Mouse (Mus musculus) lung, adult 10 weeks (tissue): ENCODE measurements around the gene Gm20737. TPM values are rescaled to one million over a fixed set of nuclear protein-coding genes. Genes with fewer than 3 reads are reported as not detected.

Source experiments
- polyA plus RNA-seq: library from polyadenylated mRNA; stranded (reverse); fragments of 350-450 nt; fragmentation: Illumina TruSeq; extraction: RNeasy Lipid Tissue Mini Kit (QIAGEN cat#74804); gene quantifications from one replicate; pipeline ENCODE4 v1.2.3, GENCODE M21; 2014; ENCODE audit warnings: low read depth, low replicate concordance; ENCODE audit not compliant: insufficient read depth

Gm20737 gene
- not detected for polyA plus RNA-seq

DNA sequence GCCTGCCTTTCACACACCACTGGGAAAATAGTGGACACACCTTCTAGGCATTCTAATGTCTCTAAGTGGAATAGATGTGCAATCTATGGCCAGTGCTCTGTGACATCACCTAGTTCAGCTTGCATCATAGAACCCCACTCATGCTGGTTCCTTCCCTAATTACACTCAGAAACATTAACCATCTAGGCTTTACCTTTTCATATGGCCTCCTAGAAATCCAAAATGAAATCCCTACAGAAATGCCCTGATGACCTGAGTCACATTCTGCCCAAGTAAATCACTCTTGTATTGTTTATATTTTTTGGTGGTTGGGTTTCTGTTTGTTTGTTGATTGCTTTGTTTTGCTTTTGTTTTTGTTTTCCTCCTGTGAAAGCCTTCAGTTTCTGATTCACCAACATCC is at the start of gene Gm20737:
Gene Gm20737, minus strand, starts transcription at position 101 of the 400 bp plus-strand sequence.

DNA sequence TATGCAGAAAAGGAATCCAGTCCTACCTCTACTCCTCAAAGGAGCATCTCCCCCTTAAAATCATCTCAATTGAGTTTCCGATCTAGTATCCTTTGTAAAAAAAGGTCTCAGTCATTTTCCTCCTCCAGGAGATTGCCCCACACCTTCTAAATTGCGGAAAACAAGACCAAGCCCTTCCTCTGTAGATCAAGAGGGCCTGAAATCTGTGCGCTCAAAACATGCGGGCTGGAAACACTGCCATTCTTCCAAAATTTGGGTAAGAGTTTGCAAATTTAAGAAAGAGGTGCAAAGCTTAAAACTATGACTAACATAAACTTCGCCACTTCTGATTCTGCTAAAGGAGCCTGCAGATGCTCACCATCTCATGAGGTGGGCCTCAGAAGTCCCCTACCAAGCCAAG is 17.3 kb upstream of the Gm20737 start, which contains the start of gene Gm21775:
Gene Gm21775, plus strand, starts transcription at position 301 of the 400 bp plus-strand sequence.

Other genes with a start within 250 kb of the Gm20737 start
- gene Gm20834, start 211.5 kb downstream of the Gm20737 start, polyA plus RNA-seq = not detected
- gene Gm28510, start 123.3 kb downstream of the Gm20737 start, polyA plus RNA-seq = not detected
- not detected for gene Gm21775, start 17.4 kb upstream of the Gm20737 start, polyA plus RNA-seq
- gene Gm21900, start 80.3 kb upstream of the Gm20737 start, polyA plus RNA-seq = not detected
- gene Gm20777, start 216.4 kb upstream of the Gm20737 start, polyA plus RNA-seq = not detected